14 mouse cellular contexts compared by ENCODE assay signal in genomic region chr16:57902498-57902897, GRCm38 (mm10).
"Had no signal": no experiment of that assay in that cellular context is flagged by ENCODE, and none has a peak within 500 bp of the region (broad histone marks: within the 10 kb centered on the region; RNA-seq: fewer than 3 reads in every experiment).

No protein-coding gene starts in this region.

- DNase-seq: kidney, adult 8-10 months; kidney, postnatal 25 days; lung, embryonic 14.5 days; lung, postnatal 10 days; lung, postnatal 4 days; thymus, adult 18-20 months; thymus, postnatal 14 days had no signal

- H3K9ac ChIP-seq: limb, embryonic 12.5 days; liver, embryonic 14.5 days; lung, embryonic 14.5 days; midbrain, embryonic 13.5 days; neural tube, embryonic 15.5 days had no signal

- H3K4me1 ChIP-seq: limb, embryonic 12.5 days; midbrain, embryonic 13.5 days; neural tube, embryonic 15.5 days had no signal

- ATAC-seq: intestine, postnatal 0 days; midbrain, embryonic 13.5 days had no signal

- H3K9me3 ChIP-seq: limb, embryonic 12.5 days; midbrain, embryonic 13.5 days; neural tube, embryonic 15.5 days had no signal

- H3K4me3 ChIP-seq: left cerebral cortex, adult 2 months; limb, embryonic 12.5 days; midbrain, embryonic 13.5 days; myocyte; neural tube, embryonic 15.5 days had no signal

- H3K4me2 ChIP-seq: limb, embryonic 12.5 days; lung, embryonic 14.5 days; midbrain, embryonic 13.5 days; neural tube, embryonic 15.5 days had no signal

- H3K27me3 ChIP-seq: limb, embryonic 12.5 days; midbrain, embryonic 13.5 days; neural tube, embryonic 15.5 days had no signal

- H3K36me3 ChIP-seq: limb, embryonic 12.5 days; midbrain, embryonic 13.5 days; neural tube, embryonic 15.5 days had no signal

- H3K27ac ChIP-seq: left cerebral cortex, adult 2 months; limb, embryonic 12.5 days; liver, embryonic 14.5 days; midbrain, embryonic 13.5 days; neural tube, embryonic 15.5 days had no signal
